7 mouse cellular contexts compared by ENCODE assay signal in the genomic region with DNA sequence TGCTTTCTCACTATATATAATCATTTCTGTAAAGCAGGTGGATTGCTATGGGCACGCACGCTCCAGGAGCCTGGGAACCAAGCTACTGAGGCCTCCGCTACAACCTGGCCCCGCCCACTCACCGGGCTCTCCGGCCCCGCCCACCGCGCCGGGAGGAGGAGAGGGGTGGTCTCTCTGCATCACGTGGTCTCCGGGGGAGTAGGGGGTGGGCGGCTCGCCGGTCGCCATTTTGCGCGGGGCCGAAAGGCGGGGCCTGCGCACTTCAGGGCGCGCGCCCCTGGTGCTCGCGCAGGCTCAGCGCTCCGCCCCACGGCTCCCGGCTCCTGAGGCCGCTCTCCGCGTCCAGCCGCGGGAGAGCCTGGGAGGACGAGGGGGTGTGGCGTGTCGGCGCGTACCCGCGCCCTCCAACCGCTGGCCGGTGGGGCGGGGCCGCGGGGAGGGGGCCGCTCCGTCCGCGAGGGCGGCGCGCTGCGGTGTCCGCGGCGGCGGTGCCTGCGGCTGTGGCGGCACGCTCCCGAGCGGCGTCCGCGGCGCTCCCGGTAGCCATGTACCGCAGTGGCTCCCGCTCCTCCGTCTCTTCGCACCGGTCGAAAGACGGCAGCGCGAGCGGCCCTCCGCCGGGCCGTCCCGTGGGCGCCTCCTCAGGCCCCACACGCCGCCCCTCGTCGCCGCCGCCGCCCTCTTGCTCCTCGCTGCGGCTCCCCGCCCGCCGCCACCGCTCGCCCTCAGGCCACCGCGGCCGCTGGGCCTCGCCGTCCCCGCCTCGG. TPM values are rescaled to one million over a fixed set of nuclear protein-coding genes. Genes with fewer than 3 reads are reported as not detected.
DNase-seq lines count a peak whose midpoint lies in the region; ATAC-seq and TF ChIP-seq lines count a peak whose summit lies in the region.

A gene (plus strand): TSS at position 438 of the 767 bp plus-strand sequence.

- peak; percentile 58; the same call in 1 of the 2 replicates for TF ChIP-seq POLR2A in small intestine, adult 2 months (IDR thresholded peaks at IDR 0.05; ENCODE audit: low read depth, low read length)

- H3K4me3 ChIP-seq in embryonic facial prominence, embryonic 10.5 days: peak within 1 kb of the TSS; percentile 97
- H3K4me3 ChIP-seq in intestine, postnatal 0 days (ENCODE audit: low read depth, low read length): peak within 1 kb of the TSS; percentile 94
- peak within 1 kb of the TSS; percentile 96 for H3K4me3 ChIP-seq in midbrain, embryonic 12.5 days
- peak within 1 kb of the TSS; percentile 96 for H3K4me3 ChIP-seq in small intestine, adult 2 months (ENCODE audit: low read depth, low read length)

- 1% methylated on average over 104 of the region's 105 CpGs for WGBS in embryonic facial prominence, embryonic 10.5 days
- under 1% methylated on average over 79 of the region's 105 CpGs for WGBS in intestine, postnatal 0 days
- under 1% methylated on average over 47 of the region's 105 CpGs for WGBS in midbrain, embryonic 12.5 days
- under 1% methylated on average over 100 of the region's 105 CpGs for WGBS in small intestine, adult 2 months

- no peaks in the 10 kb centered on the region for H3K27me3 ChIP-seq in embryonic facial prominence, embryonic 10.5 days (replicated peaks; ENCODE audit: low read depth, poor library complexity, severe bottlenecking)
- H3K27me3 ChIP-seq in intestine, postnatal 0 days (replicated peaks; ENCODE audit: control insufficient read depth, insufficient read depth, low read length): no peaks in the 10 kb centered on the region
- no peaks in the 10 kb centered on the region; the same call in 1 of the 2 replicates for H3K27me3 ChIP-seq in midbrain, embryonic 12.5 days
- H3K27me3 ChIP-seq in small intestine, adult 2 months (ENCODE audit: control insufficient read depth, insufficient read depth, low read length): no peaks in the 10 kb centered on the region; the same call in 1 of the 2 replicates

- TF ChIP-seq CTCF in intestine, postnatal 0 days (IDR thresholded peaks at IDR 0.05; ENCODE audit: low read depth): peak; percentile 21; the same call in 1 of the 2 replicates
- TF ChIP-seq CTCF in small intestine, adult 2 months (IDR thresholded peaks at IDR 0.05; ENCODE audit: extremely low read depth, insufficient read length, insufficient replicate concordance, low read depth, low read length): no peak

- peak; percentile 99 for DNase-seq in adrenal gland, postnatal 10 days
- DNase-seq in embryonic facial prominence, embryonic 10.5 days (ENCODE audit: low spot score): peak; percentile 99
- peak; percentile 47 for DNase-seq in gonadal fat pad, adult 2 months (ENCODE audit: low read depth)
- DNase-seq in left cerebral cortex, postnatal 4 days: peak; percentile 98

- no peaks in the 10 kb centered on the region for H3K9me3 ChIP-seq in embryonic facial prominence, embryonic 10.5 days
- H3K9me3 ChIP-seq in intestine, postnatal 0 days (ENCODE audit: control insufficient read depth): no peaks in the 10 kb centered on the region
- no peaks in the 10 kb centered on the region for H3K9me3 ChIP-seq in midbrain, embryonic 12.5 days

- ATAC-seq in intestine, postnatal 0 days: peak; percentile 98
- ATAC-seq in midbrain, embryonic 12.5 days (ENCODE audit: low FRiP score, low read depth): peak; percentile 97

- H3K9ac ChIP-seq in intestine, postnatal 0 days (ENCODE audit: low read depth, low read length): peak within 1 kb of the TSS; percentile 84
- peak within 1 kb of the TSS; percentile 94 for H3K9ac ChIP-seq in midbrain, embryonic 12.5 days (replicated peaks)

- H3K4me1 ChIP-seq in embryonic facial prominence, embryonic 10.5 days: peaks cover 29% of the 10 kb centered on the region
- no peaks in the 10 kb centered on the region for H3K4me1 ChIP-seq in intestine, postnatal 0 days (replicated peaks; ENCODE audit: control insufficient read depth, insufficient read depth, low read length)
- H3K4me1 ChIP-seq in midbrain, embryonic 12.5 days: peaks cover 17% of the 10 kb centered on the region
- no peaks in the 10 kb centered on the region for H3K4me1 ChIP-seq in small intestine, adult 2 months (ENCODE audit: control insufficient read depth, insufficient read depth, insufficient read length, low read length)

- intact Hi-C loops in left cerebral cortex, postnatal 4 days (cut with DNase I): loop anchor here (5.0 kb wide), 1 partner anchor 116 kb away; no protein-coding TSS in a partner anchor

- H3K4me2 ChIP-seq in intestine, postnatal 0 days (replicated peaks; ENCODE audit: low read depth): peak within 1 kb of the TSS; percentile 98
- H3K4me2 ChIP-seq in midbrain, embryonic 12.5 days (replicated peaks): peak within 1 kb of the TSS; percentile 65

- H3K36me3 ChIP-seq in embryonic facial prominence, embryonic 10.5 days (replicated peaks): peaks cover 20% of the 10 kb centered on the region
- no peaks in the 10 kb centered on the region; the same call in none of the 2 replicates for H3K36me3 ChIP-seq in intestine, postnatal 0 days (ENCODE audit: control insufficient read depth, insufficient read depth)
- H3K36me3 ChIP-seq in midbrain, embryonic 12.5 days: peaks cover 13% of the 10 kb centered on the region
- H3K36me3 ChIP-seq in small intestine, adult 2 months (ENCODE audit: control insufficient read depth, insufficient read depth, low read length): peaks cover 2% of the 10 kb centered on the region; the same call in 1 of the 2 replicates

- peak within 1 kb of the TSS; percentile 95 for H3K27ac ChIP-seq in embryonic facial prominence, embryonic 10.5 days (replicated peaks)
- H3K27ac ChIP-seq in intestine, postnatal 0 days (ENCODE audit: low read depth, low read length): peak within 1 kb of the TSS; percentile 76
- H3K27ac ChIP-seq in midbrain, embryonic 12.5 days (replicated peaks): peak within 1 kb of the TSS; percentile 94
- H3K27ac ChIP-seq in small intestine, adult 2 months (ENCODE audit: insufficient read depth, low read depth, low read length): no peak within 1 kb of the TSS; the same call in 1 of the 2 replicates

RNA-seq across cellular contexts. Expression of the gene that starts here (rescaled TPM):
- 10 to 100 TPM; 24.6 to 30.7 TPM for total RNA-seq in adrenal gland, postnatal 10 days (2021)
- 10.5 and 12.6 TPM in 2 replicates for polyA plus RNA-seq in embryonic facial prominence, embryonic 10.5 days (2016; fragmentation: Nextera tagmentation; extraction: Ambion mirVana)
- polyA plus RNA-seq in gonadal fat pad, adult 2 months (2012; rRNA removed): 11.6 and 13.4 TPM in 2 replicates
- polyA plus RNA-seq in intestine, postnatal 0 days (2015; fragmentation: Nextera tagmentation; extraction: Ambion mirVana): 2.2 and 3.8 TPM in 2 replicates
- total RNA-seq in left cerebral cortex, postnatal 4 days (2021): 10 to 100 TPM; 93.1 to 96.1 TPM
- polyA plus RNA-seq in midbrain, embryonic 12.5 days (2016; fragmentation: Nextera tagmentation; extraction: Ambion mirVana): 17.8 and 22.9 TPM in 2 replicates
- polyA plus RNA-seq in small intestine, adult 2 months (2012; rRNA removed): 1.9 and 5.8 TPM in 2 replicates

Comparison
In these comparisons a context has a peak if more than half of its experiments do, and no peak if none do; other contexts are left out.
1. DNase-seq: peak in every context shown above with its lines; median percentile 99 in adrenal gland, postnatal 10 days; 99 in embryonic facial prominence, embryonic 10.5 days; 98 in left cerebral cortex, postnatal 4 days; 47 in gonadal fat pad, adult 2 months.